Mouse (Mus musculus) lung, postnatal 36 days (tissue): ENCODE measurements around the gene Dscam.

Experiments used
- DNase-seq: peaks from one replicate; pipeline ENCODE4 v3.0.0; 2022; ENCODE audit warnings: mixed read lengths

The Dscam gene

GRCm38 (mm10) chr16:96855060-96855459 is 315.5 kb downstream of the Dscam start:
- DNase-seq: no peak

GRCm38 (mm10) chr16:96852383-96852782 is 318.2 kb downstream of the Dscam start:
- peak; percentile 13 for DNase-seq

GRCm38 (mm10) chr16:96848916-96849315 is 321.6 kb downstream of the Dscam start:
- no peak for DNase-seq

GRCm38 (mm10) chr16:96846585-96846984 is 324.0 kb downstream of the Dscam start:
- DNase-seq: no peak

- no peak for DNase-seq
These were observed 324.4 kb downstream of the Dscam start for GRCm38 (mm10) chr16:96846113-96846512.

GRCm38 (mm10) chr16:96845475-96846098 is 325.0 kb downstream of the Dscam start:
- no peak for DNase-seq

GRCm38 (mm10) chr16:96843691-96844400 is 326.7 kb downstream of the Dscam start:
- no peak for DNase-seq

GRCm38 (mm10) chr16:96842829-96843360 is 327.7 kb downstream of the Dscam start:
- no peak for DNase-seq

- DNase-seq: peak; percentile 64
These were observed 350.9 kb downstream of the Dscam start for GRCm38 (mm10) chr16:96819649-96820048.

GRCm38 (mm10) chr16:96806298-96806697 is 364.3 kb downstream of the Dscam start:
- DNase-seq: no peak

- DNase-seq: no peak
These were observed 367.9 kb downstream of the Dscam start for GRCm38 (mm10) chr16:96802636-96803035.

GRCm38 (mm10) chr16:96801650-96802237 is 368.8 kb downstream of the Dscam start:
- DNase-seq: no peak

- peak; percentile 8 for DNase-seq
These were observed 375.1 kb downstream of the Dscam start for GRCm38 (mm10) chr16:96795431-96795830.

GRCm38 (mm10) chr16:96791307-96791706 is 379.2 kb downstream of the Dscam start:
- no peak for DNase-seq

- DNase-seq: no peak
These were observed 382.3 kb downstream of the Dscam start for GRCm38 (mm10) chr16:96788286-96788685.

- no peak for DNase-seq
These were observed 391.5 kb downstream of the Dscam start for GRCm38 (mm10) chr16:96779021-96779420.

GRCm38 (mm10) chr16:96774245-96774644 is 396.3 kb downstream of the Dscam start:
- no peak for DNase-seq

- no peak for DNase-seq
These were observed 402.6 kb downstream of the Dscam start for GRCm38 (mm10) chr16:96767985-96768384.

GRCm38 (mm10) chr16:96767508-96767907 is 403.0 kb downstream of the Dscam start:
- DNase-seq: no peak

GRCm38 (mm10) chr16:96761225-96761624 is 409.3 kb downstream of the Dscam start:
- DNase-seq: no peak

- no peak for DNase-seq
These were observed 411.4 kb downstream of the Dscam start for GRCm38 (mm10) chr16:96759081-96759603.

GRCm38 (mm10) chr16:96758381-96758780 is 412.2 kb downstream of the Dscam start:
- no peak for DNase-seq

- no peak for DNase-seq
These were observed 412.8 kb downstream of the Dscam start for GRCm38 (mm10) chr16:96757588-96758313.
